Mouse (Mus musculus): ENCODE measurements around the gene Ryr2. TPM values are rescaled to one million over a fixed set of nuclear protein-coding genes. Genes with fewer than 3 reads are reported as not detected.

Gene Ryr2
- polyA plus RNA-seq, 1 experiment, result 0.13 TPM

DNA sequence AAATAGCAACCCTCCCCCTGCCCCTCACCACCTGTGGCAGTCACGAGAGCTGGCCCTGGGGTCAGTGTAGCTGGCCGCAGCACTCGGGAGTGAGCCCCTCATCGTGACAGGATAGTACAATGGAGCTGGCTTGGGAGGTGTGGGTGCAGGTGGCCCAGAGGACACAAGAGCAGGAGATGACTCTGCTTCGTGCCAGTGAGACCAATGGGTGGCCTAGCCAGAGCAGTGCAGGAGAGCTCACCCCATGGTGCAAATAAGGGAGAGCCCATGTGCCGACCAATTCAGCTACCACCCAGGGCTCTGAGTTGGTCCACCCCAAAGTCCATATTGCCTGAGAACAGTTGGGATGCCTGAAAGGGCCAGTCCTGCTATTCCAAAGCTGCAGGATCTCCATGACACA lies 31.8 kb downstream of the Ryr2 start:
- TF ChIP-seq POLR2A (IDR thresholded peaks at IDR 0.05; ENCODE audit: low read depth, low read length) (no peak), CTCF (conservative IDR thresholded peaks at IDR 0.05; ENCODE audit: insufficient read depth, insufficient read length, low read depth, low read length) (no peak)
- 85% methylated on average over 6 of the region's 6 CpGs for WGBS

DNA sequence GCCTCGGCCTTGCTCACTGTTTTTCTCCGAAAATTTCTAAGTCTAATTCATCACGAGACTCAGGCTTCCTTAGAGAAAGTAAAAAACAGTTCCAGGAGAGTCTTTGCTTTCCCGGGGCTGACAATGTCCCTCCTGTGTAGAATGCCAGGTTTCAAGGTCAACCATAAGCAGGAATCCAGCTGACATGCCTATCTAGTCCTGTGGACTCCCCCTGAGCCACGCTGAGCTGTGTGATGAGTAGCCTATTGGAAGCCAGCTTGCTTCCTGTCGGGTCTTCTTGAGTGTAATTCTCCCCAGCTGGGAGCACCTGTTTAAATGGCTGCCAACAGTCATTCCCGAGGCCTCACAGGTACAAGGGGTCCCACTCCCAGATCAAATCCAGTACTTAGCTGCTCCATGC lies 34.2 kb downstream of the Ryr2 start:
- Histone ChIP-seq H3K36me3 (ENCODE audit: control insufficient read depth, insufficient read depth, low read length) (no peaks in the 10 kb centered on the region), H3K27me3 (replicated peaks; ENCODE audit: control insufficient read depth, insufficient read depth, low read length) (no peaks in the 10 kb centered on the region), H3K27ac (ENCODE audit: insufficient read depth, low read depth, low read length) (no peak overlapping the region), H3K4me3 (ENCODE audit: insufficient read depth, low read depth, low read length) (no peak overlapping the region), H3K4me1 (ENCODE audit: control insufficient read depth, insufficient read depth, low read length) (no peaks in the 10 kb centered on the region)
- 56% methylated on average over 7 of the region's 7 CpGs for WGBS
- DNase-seq, result no peak
- TF ChIP-seq POLR2A (IDR thresholded peaks at IDR 0.05; ENCODE audit: low read depth, low read length), result no peak
- no peak for TF ChIP-seq CTCF (conservative IDR thresholded peaks at IDR 0.05; ENCODE audit: insufficient read depth, insufficient read length, low read depth, low read length)

More for the DNA sequence above, 31.8 kb downstream of the Ryr2 start:
- Histone ChIP-seq H3K4me1 (ENCODE audit: control insufficient read depth, insufficient read depth, low read length) (no peaks in the 10 kb centered on the region), H3K4me3 (ENCODE audit: insufficient read depth, low read depth, low read length) (no peak overlapping the region), H3K27me3 (replicated peaks; ENCODE audit: control insufficient read depth, insufficient read depth, low read length) (no peaks in the 10 kb centered on the region), H3K36me3 (ENCODE audit: control insufficient read depth, insufficient read depth, low read length) (no peaks in the 10 kb centered on the region), H3K27ac (ENCODE audit: insufficient read depth, low read depth, low read length) (no peak overlapping the region)
- no peak for DNase-seq

DNA sequence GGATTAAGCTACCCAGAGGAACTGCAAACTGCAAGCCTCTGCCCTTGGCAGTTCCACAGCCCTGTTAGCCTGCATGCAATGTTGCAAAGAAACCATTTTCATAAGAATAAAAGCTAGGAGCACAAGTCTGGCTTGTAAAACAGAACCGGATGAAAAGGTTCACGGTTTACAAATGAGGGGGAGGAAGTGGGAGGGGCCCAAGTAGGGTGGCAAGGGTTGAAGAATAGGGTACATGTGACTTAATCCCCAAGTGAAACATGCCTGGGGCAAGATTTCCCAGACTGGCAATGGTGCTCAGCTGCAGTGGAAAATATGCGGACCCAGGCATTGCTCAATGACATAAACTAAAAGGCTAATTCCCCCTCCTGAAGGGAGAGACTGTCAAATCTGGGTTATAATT lies 34.6 kb downstream of the Ryr2 start:
- no peaks in the 10 kb centered on the region for H3K4me1 ChIP-seq (ENCODE audit: control insufficient read depth, insufficient read depth, low read length)
- WGBS, result 43% methylated on average over 3 of the region's 3 CpGs
- TF ChIP-seq POLR2A (IDR thresholded peaks at IDR 0.05; ENCODE audit: low read depth, low read length), result no peak
- TF ChIP-seq CTCF (conservative IDR thresholded peaks at IDR 0.05; ENCODE audit: insufficient read depth, insufficient read length, low read depth, low read length), result no peak
- no peaks in the 10 kb centered on the region for H3K27me3 ChIP-seq (replicated peaks; ENCODE audit: control insufficient read depth, insufficient read depth, low read length)
- DNase-seq, result peak; percentile 46
- H3K27ac ChIP-seq (ENCODE audit: insufficient read depth, low read depth, low read length), result no peak overlapping the region
- no peak overlapping the region for H3K4me3 ChIP-seq (ENCODE audit: insufficient read depth, low read depth, low read length)
- no peaks in the 10 kb centered on the region for H3K36me3 ChIP-seq (ENCODE audit: control insufficient read depth, insufficient read depth, low read length)

DNA sequence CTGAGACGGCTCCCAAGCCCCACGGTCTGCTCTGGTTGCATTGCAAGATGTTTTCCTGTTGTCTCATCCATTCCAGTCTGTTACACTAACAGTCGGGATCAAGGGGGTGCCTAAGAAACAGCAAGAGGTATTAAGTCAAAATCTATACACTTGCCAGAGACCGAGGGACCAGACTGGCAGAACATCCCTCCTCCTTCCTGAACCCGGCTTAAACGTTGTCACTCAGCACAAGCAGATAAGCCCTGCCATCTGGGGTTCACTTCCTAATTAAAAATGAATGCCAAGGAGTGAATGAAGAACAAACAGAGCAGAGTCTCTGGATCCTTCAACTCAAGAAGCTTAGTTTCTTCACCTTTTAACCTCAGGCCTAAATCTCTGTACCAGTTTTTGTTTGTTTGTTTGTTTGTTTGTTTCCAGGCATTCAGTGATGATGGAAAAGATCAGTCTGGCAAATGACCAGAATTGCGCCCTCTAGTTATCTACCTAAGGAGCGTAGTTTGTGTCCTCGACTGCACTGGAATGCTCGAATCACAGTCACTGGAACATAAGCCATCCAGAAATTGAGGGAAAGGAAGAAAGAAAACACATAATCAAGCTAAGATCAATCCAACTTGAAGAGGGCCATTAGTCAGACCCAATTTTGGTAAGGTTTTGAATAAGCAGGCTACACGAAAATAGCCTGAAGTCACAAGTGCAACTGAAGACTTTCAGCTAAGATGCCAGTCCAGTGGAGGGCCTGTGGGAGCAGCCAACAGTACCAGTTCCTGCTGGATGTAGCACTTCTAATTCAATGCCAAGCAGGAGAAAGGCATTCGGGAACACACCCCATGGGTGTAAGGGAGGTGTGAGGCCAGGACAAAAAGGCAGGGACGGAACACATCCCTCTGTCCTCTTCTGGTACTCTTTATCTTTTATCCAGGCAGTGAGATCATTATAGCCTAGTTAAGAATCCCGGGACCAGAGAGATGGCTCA lies 36.3 kb downstream of the Ryr2 start:
- Histone ChIP-seq H3K27me3 (replicated peaks; ENCODE audit: control insufficient read depth, insufficient read depth, low read length) (no peaks in the 10 kb centered on the region), H3K27ac (ENCODE audit: insufficient read depth, low read depth, low read length) (no peak overlapping the region), H3K4me3 (ENCODE audit: insufficient read depth, low read depth, low read length) (no peak overlapping the region), H3K4me1 (ENCODE audit: control insufficient read depth, insufficient read depth, low read length) (no peaks in the 10 kb centered on the region), H3K36me3 (ENCODE audit: control insufficient read depth, insufficient read depth, low read length) (no peaks in the 10 kb centered on the region)
- WGBS, result 80% methylated on average over 14 of the region's 14 CpGs
- peak; percentile 11 for DNase-seq
- TF ChIP-seq POLR2A (IDR thresholded peaks at IDR 0.05; ENCODE audit: low read depth, low read length) (no peak), CTCF (conservative IDR thresholded peaks at IDR 0.05; ENCODE audit: insufficient read depth, insufficient read length, low read depth, low read length) (no peak)

DNA sequence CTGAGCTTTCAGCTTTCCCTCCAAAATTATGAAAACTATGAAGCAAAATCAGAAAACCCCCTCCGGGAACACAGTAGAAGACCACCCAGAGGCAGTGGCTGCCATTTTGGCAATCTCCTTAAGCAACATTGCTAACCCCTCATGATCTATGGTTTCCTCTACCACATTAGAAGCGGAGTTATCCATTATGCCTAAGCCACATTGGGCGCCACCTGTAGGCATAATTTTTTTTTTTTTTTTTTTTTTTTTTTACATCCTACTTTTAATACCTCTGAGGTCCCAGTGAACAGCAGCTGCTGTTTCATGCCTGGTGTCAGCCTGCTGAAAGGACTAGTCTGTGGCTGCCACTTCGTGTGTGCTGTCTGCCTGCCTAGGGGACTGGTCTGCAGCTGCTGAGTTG lies 42.2 kb downstream of the Ryr2 start:
- Histone ChIP-seq H3K27me3 (replicated peaks; ENCODE audit: control insufficient read depth, insufficient read depth, low read length) (no peaks in the 10 kb centered on the region), H3K36me3 (ENCODE audit: control insufficient read depth, insufficient read depth, low read length) (no peaks in the 10 kb centered on the region), H3K4me1 (ENCODE audit: control insufficient read depth, insufficient read depth, low read length) (no peaks in the 10 kb centered on the region), H3K4me3 (ENCODE audit: insufficient read depth, low read depth, low read length) (no peak overlapping the region), H3K27ac (ENCODE audit: insufficient read depth, low read depth, low read length) (no peak overlapping the region)
- no peak for TF ChIP-seq CTCF (conservative IDR thresholded peaks at IDR 0.05; ENCODE audit: insufficient read depth, insufficient read length, low read depth, low read length)
- TF ChIP-seq POLR2A (IDR thresholded peaks at IDR 0.05; ENCODE audit: low read depth, low read length), result no peak
- DNase-seq, result no peak
- 86% methylated on average over 4 of the region's 4 CpGs for WGBS

DNA sequence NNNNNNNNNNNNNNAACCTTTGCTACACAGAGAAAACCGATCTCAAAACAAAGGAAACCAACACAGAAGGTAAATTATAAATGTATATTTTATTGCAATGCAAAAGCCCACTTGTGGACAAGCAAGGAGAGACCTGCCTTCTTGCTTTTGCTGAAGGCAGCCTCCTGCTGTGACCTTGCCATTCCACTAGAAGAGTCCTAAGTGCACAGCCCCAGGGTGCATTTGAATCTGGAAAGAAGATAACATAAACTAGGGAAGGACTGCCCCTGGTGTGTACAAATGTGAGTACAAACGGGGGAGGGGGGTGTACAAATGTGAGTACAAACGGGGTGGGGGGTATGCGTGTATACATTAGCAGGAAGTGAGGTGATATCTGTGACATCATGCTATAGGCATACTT lies 43.2 kb downstream of the Ryr2 start:
- no peak for DNase-seq
- H3K27me3 ChIP-seq (replicated peaks; ENCODE audit: control insufficient read depth, insufficient read depth, low read length), result no peaks in the 10 kb centered on the region
- TF ChIP-seq CTCF (conservative IDR thresholded peaks at IDR 0.05; ENCODE audit: insufficient read depth, insufficient read length, low read depth, low read length) (no peak), POLR2A (IDR thresholded peaks at IDR 0.05; ENCODE audit: low read depth, low read length) (no peak)
- H3K27ac ChIP-seq (ENCODE audit: insufficient read depth, low read depth, low read length), result no peak overlapping the region
- no peaks in the 10 kb centered on the region for H3K4me1 ChIP-seq (ENCODE audit: control insufficient read depth, insufficient read depth, low read length)
- H3K36me3 ChIP-seq (ENCODE audit: control insufficient read depth, insufficient read depth, low read length), result no peaks in the 10 kb centered on the region
- H3K4me3 ChIP-seq (ENCODE audit: insufficient read depth, low read depth, low read length), result no peak overlapping the region
- WGBS, result 76% methylated on average over 4 of the region's 4 CpGs

DNA sequence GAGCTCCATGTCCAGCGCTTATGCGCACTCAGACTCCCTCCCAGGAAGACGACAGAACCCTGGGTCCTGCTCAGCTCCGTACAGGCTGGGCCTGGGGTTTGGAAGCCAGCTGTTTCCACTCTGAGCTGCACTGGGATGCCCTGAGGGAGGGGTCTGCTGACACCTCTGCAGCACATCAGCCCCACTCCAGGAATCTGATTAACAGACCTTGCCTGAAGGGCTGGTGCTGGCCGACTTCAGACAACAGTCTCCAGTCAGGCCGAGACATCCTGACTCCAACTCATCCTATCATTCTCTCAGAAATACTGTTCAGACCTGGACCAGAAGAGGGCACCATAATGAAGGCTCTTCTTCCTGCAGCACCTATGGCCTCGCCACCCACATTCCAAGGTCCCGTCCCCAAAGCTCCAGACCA lies 49.4 kb downstream of the Ryr2 start:
- no peaks in the 10 kb centered on the region for H3K27me3 ChIP-seq (replicated peaks; ENCODE audit: control insufficient read depth, insufficient read depth, low read length)
- 53% methylated on average over 8 of the region's 8 CpGs for WGBS
- peak; percentile 22 for DNase-seq

More for the DNA sequence above, 49.4 kb downstream of the Ryr2 start:
- no peak overlapping the region for H3K4me3 ChIP-seq (ENCODE audit: insufficient read depth, low read depth, low read length)
- no peak; the same call in 1 of the 2 replicates for TF ChIP-seq CTCF (conservative IDR thresholded peaks at IDR 0.05; ENCODE audit: insufficient read depth, insufficient read length, low read depth, low read length)
- TF ChIP-seq POLR2A (IDR thresholded peaks at IDR 0.05; ENCODE audit: low read depth, low read length), result no peak
- H3K27ac ChIP-seq (ENCODE audit: insufficient read depth, low read depth, low read length), result no peak overlapping the region
- no peaks in the 10 kb centered on the region for H3K36me3 ChIP-seq (ENCODE audit: control insufficient read depth, insufficient read depth, low read length)
- no peaks in the 10 kb centered on the region for H3K4me1 ChIP-seq (ENCODE audit: control insufficient read depth, insufficient read depth, low read length)

Data from kidney, adult 2 months (tissue).